Mouse (Mus musculus) forebrain, postnatal 0 days (tissue): ENCODE results near the gene Zfr2. TPM values are rescaled to one million over a fixed set of nuclear protein-coding genes. Genes with fewer than 3 reads are reported as not detected.
A peak's percentile ranks its signal among the peaks of the same experiment; 100 is the strongest.

ENCODE experiments used
- ATAC-seq: fragments of 200-750 bp; cut with Nextera tagmentation; 2 replicates; pipeline ENCODE4 v1.8.0; 2017; ENCODE audit warnings: mild to moderate bottlenecking, moderate library complexity
- DNase-seq: peaks from one replicate; pipeline ENCODE4 v3.0.0-alpha.2; 2015
- H3K27ac ChIP-seq: fragments of 300-500 bp; sonication (generic); 2 replicates; pipeline ENCODE4 v1.5.1; 2014; ENCODE audit warnings: low read depth, mild to moderate bottlenecking, antibody characterized with exemption, low read length, moderate library complexity, mixed read lengths
- H3K27me3 ChIP-seq: fragments of 300-500 bp; sonication (generic); 2 replicates; pipeline ENCODE4 v1.6.1; 2014; ENCODE audit warnings: mild to moderate bottlenecking, low read length, mixed read lengths; ENCODE audit not compliant: insufficient read depth
- H3K36me3 ChIP-seq: fragments of 300-500 bp; sonication (generic); 2 replicates; pipeline ENCODE4 v1.6.1; 2014; ENCODE audit warnings: mild to moderate bottlenecking, moderate library complexity; ENCODE audit not compliant: insufficient read depth
- H3K4me1 ChIP-seq: fragments of 300-500 bp; sonication (generic); 2 replicates; pipeline ENCODE4 v1.6.1; 2014; ENCODE audit warnings: antibody characterized with exemption; ENCODE audit not compliant: insufficient read depth
- H3K4me2 ChIP-seq: fragments of 300-500 bp; sonication (generic); 2 replicates; pipeline ENCODE4 v1.6.1; 2014; ENCODE audit warnings: low read depth, mild to moderate bottlenecking, moderate library complexity
- H3K4me3 ChIP-seq: fragments of 300-500 bp; sonication (generic); 2 replicates; pipeline ENCODE4 v1.5.1; 2014; ENCODE audit warnings: low read depth, low read length, mixed read lengths
- H3K9ac ChIP-seq: fragments of 300-500 bp; sonication (generic); 2 replicates; pipeline ENCODE4 v1.6.1; 2014; ENCODE audit warnings: mild to moderate bottlenecking
- H3K9me3 ChIP-seq: fragments of 300-500 bp; sonication (generic); 2 replicates; pipeline ENCODE4 v1.6.1; 2016; ENCODE audit warnings: low read length
- CTCF ChIP-seq: sonication (generic); IDR thresholded peaks from 2 replicates; pipeline ENCODE4 v1.5.1; 2016; ENCODE audit warnings: antibody characterized with exemption, control low read depth, low read depth
- WGBS: fragments of 180-500 bp; shearing (Covaris S2); extraction: QIAGEN DNeasy Blood & Tissue Kit; methylation state at CpG from one replicate; pipeline ENCODE4 v1.1.7; 2014; 5-methylcytosine and 5-hydroxymethylcytosine counted together
- polyA plus RNA-seq: library from polyadenylated mRNA; unstranded; fragments of >200 nt; fragmentation: Nextera tagmentation; extraction: Ambion mirVana; gene quantifications from 2 replicates; pipeline ENCODE4 v1.2.1, GENCODE M21; 2015
- total RNA-seq: library from RNA; depleted of rRNA; stranded (reverse); fragments of >200 nt; gene quantifications from 2 replicates; pipeline ENCODE4 v1.2.3, GENCODE M21; 2014

The Zfr2 gene
- total and polyA plus RNA-seq, 2 experiments from 2014 or later, result 18.7 to 52.1 TPM

GRCm38 (mm10) chr10:81245166-81245565, 12.2 kb downstream of the Zfr2 start:
- Histone ChIP-seq H3K27ac (no peak overlapping the region), H3K27me3 (peaks cover 2% of the 10 kb centered on the region; the same call in 1 of the 2 replicates), H3K9me3 (no peaks in the 10 kb centered on the region), H3K36me3 (peaks cover 20% of the 10 kb centered on the region), H3K4me2 (no peak overlapping the region), H3K9ac (no peak overlapping the region), H3K4me3 (no peak overlapping the region), H3K4me1 (no peaks in the 10 kb centered on the region)
- no peak for ATAC-seq
- no peak for DNase-seq
- WGBS, result 92% methylated on average over 6 of the region's 6 CpGs
- TF ChIP-seq CTCF, result no peak

- Histone ChIP-seq H3K9me3 (no peaks in the 10 kb centered on the region), H3K36me3 (peaks cover 20% of the 10 kb centered on the region), H3K4me2 (no peak overlapping the region), H3K4me1 (no peaks in the 10 kb centered on the region), H3K4me3 (no peak overlapping the region), H3K27me3 (no peaks in the 10 kb centered on the region), H3K9ac (no peak overlapping the region), H3K27ac (no peak overlapping the region)
- WGBS, result 100% methylated on average over 2 of the region's 2 CpGs
- no peak for TF ChIP-seq CTCF
- DNase-seq (no peak), ATAC-seq (no peak)
Measured at GRCm38 (mm10) chr10:81247804-81248203, 14.8 kb downstream of the Zfr2 start.

- Histone ChIP-seq H3K4me1 (peaks cover 3% of the 10 kb centered on the region; the same call in 1 of the 2 replicates), H3K9ac (no peak overlapping the region), H3K4me3 (no peak overlapping the region), H3K36me3 (peaks cover 16% of the 10 kb centered on the region), H3K4me2 (no peak overlapping the region), H3K9me3 (no peaks in the 10 kb centered on the region), H3K27ac (no peak overlapping the region), H3K27me3 (no peaks in the 10 kb centered on the region)
- TF ChIP-seq CTCF, result no peak
- no peak for DNase-seq
- ATAC-seq, result no peak
- 85% methylated on average over 8 of the region's 8 CpGs for WGBS
Measured at GRCm38 (mm10) chr10:81249442-81249841, 16.5 kb downstream of the Zfr2 start.

- Histone ChIP-seq H3K9me3 (no peaks in the 10 kb centered on the region), H3K9ac (peak within 1 kb of the TSS; percentile 57), H3K36me3 (peaks cover 8% of the 10 kb centered on the region), H3K4me1 (peaks cover 3% of the 10 kb centered on the region; the same call in 1 of the 2 replicates), H3K4me2 (peak within 1 kb of the TSS; percentile 72), H3K27ac (peak within 1 kb of the TSS; percentile 83), H3K4me3 (peak within 1 kb of the TSS; percentile 40), H3K27me3 (peaks cover 7% of the 10 kb centered on the region; the same call in 1 of the 2 replicates)
- DNase-seq, result peak; percentile 88
- 6% methylated on average over 44 of the region's 44 CpGs for WGBS
- ATAC-seq, result peak; percentile 75
- peak; percentile 57 for TF ChIP-seq CTCF
Measured at GRCm38 (mm10) chr10:81252424-81253419, 19.8 kb downstream of the Zfr2 start, which contains the start of gene Matk. Gene Matk, plus strand, starts transcription at chr10:81252935.

GRCm38 (mm10) chr10:81254886-81255285, 21.9 kb downstream of the Zfr2 start:
- DNase-seq (no peak), ATAC-seq (no peak)
- H3K27me3 ChIP-seq, result peaks cover 7% of the 10 kb centered on the region; the same call in 1 of the 2 replicates
- H3K9ac ChIP-seq, result no peak overlapping the region
- TF ChIP-seq CTCF, result no peak
- H3K4me2 ChIP-seq, result no peak overlapping the region
- no peaks in the 10 kb centered on the region; the same call in 1 of the 2 replicates for H3K36me3 ChIP-seq
- H3K4me3 ChIP-seq, result no peak overlapping the region
- H3K9me3 ChIP-seq, result no peaks in the 10 kb centered on the region
- WGBS, result 61% methylated on average over 1 of the region's 1 CpGs
- no peak overlapping the region for H3K27ac ChIP-seq
- H3K4me1 ChIP-seq, result peaks cover 8% of the 10 kb centered on the region

GRCm38 (mm10) chr10:81257158-81258039, 24.4 kb downstream of the Zfr2 start:
- peaks cover 8% of the 10 kb centered on the region for H3K36me3 ChIP-seq
- H3K4me2 ChIP-seq, result peak overlapping the region; percentile 89
- H3K4me3 ChIP-seq, result peak overlapping the region; percentile 54
- H3K9me3 ChIP-seq, result no peaks in the 10 kb centered on the region
- TF ChIP-seq CTCF, result no peak
- WGBS, result 2% methylated on average over 62 of the region's 62 CpGs
- H3K27me3 ChIP-seq, result peaks cover 7% of the 10 kb centered on the region; the same call in 1 of the 2 replicates
- no peak overlapping the region for H3K27ac ChIP-seq
- DNase-seq, result peak; percentile 58
- H3K4me1 ChIP-seq, result peaks cover 8% of the 10 kb centered on the region
- H3K9ac ChIP-seq, result peak overlapping the region; percentile 66
- ATAC-seq, result peak; percentile 34
